Mouse (Mus musculus) WW6 (cell line): ENCODE measurements around the gene Omt2b.
A peak's percentile ranks its signal among the peaks of the same experiment; 100 is the strongest.
"Not testable (repeated sequence)": the region's sequence is repeated elsewhere in the genome, so short reads cannot be mapped to it uniquely, and the experiment has no call there.

Experiments
- DNase-seq: peaks from one replicate; pipeline ENCODE4 v3.0.0-alpha.2; 2013; ENCODE audit warnings: low read depth, low spot score

The Omt2b gene

DNA sequence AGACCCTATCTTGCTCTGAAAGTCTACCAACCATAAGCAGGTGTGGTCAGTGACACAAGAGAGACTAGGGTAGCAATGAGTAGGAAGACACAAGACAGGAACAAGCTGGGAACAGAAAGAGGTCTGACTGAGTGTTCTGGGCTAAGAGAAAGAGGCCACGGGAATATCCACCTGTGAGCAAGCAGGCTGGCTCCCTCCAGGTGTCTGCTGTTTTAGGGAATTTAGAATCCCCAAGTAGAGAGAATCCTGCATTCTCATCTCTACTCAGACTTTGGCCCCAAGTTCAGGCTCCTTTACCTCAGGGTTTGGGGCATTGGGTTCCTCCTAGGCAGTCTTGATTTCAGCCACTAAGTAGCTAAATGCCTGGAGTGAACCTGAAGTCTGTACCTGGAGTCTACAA, at the start of gene Omt2b:
TSS of gene Omt2b (plus strand) at position 301 of the 400 bp plus-strand sequence.
- DNase-seq: not testable (repeated sequence)

DNA sequence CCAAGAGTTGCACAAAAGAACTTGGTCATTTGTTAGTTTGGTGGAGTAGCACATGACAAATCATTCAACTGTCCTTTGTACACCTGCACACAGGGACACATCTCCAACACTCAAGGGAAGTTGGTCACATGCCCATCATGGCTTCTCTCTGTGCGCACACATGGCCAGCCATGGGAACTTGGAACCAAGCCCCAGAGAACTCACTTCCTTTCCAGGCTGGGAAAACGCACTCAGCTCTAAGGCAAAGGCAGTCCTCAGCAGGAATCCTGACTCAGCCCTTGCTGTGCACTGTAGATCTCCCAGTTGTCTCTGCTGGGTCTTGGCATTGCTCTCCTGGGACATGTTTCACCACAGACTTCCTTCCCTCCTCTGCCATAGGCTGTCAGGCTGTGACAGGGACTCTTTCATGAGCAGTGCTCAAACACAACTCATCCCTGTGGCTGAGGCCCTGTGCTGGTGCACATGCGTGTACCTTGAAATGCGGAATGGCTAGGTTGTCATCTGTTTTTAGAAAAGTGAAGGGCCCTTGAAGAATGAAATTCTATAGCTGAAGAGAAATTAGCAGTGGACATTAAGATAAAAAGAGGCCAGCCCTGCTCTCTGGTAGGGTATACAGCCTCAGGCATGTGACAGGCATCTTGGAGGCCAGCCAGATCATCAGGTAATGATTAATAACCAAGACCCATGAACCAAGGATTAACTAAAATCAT, 45.2 kb upstream of the Omt2b start:
- DNase-seq: not testable (repeated sequence)

DNA sequence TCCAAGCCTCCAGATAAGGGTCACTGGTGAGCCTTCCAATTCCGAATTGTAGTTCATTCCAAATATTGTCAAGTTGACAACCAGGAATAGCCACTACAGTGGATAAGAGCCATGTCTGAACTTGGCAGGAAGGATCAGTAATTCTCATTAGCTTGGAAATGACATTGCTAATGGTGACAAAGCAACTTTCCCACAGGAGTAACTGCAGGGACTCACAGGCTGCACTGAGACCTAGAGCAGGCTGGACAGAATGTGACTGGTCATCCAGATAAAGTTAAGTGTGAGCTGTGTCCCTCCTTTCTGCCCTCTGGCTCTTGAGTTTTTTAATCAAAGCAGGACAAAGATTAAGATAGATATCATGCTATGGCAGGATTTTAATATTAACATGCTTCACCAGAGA, 38.3 kb upstream of the Omt2b start:
- not testable (repeated sequence) for DNase-seq

DNA sequence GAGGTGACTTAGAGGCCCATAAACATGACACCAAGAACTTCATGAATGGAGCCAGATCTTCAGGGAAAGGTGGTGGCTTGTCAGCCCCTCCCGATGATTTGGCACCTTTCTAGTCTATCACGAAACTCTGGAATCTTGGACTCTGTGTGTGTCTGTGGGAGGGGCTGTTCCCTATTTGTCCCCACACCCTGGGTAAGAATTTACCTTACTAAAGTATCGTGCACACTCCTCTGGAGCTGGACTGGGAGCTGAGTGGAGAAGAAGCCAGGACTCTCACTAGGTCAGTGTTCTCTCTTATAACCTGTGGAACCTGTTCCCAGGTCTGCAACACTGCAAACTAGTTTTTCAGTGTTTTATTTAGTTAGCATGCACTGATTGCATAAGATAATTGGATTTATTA, 37.7 kb upstream of the Omt2b start, which contains the start of gene Gm10639:
TSS of gene Gm10639 (plus strand) at position 201 of the 400 bp plus-strand sequence.
- not testable (repeated sequence) for DNase-seq

DNA sequence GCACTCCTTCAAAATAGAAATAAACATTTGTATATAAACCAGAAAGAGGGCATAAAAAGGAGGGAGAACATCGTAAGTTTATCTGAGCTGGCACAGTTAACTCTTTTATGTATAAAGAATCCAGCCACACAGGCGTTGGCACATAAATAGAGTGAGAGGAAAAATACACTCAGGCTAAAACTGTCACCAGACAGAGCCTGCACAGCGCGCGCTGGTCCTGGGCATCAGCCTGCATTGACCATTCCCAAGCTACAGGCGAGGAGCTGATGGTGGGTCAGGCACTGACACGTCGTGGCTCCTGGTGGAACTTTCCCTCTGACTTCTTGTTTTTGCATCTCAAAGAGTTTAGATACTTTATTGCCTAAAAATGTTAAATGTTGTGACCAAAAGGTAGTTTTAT, 34.9 kb upstream of the Omt2b start:
- not testable (repeated sequence) for DNase-seq

DNA sequence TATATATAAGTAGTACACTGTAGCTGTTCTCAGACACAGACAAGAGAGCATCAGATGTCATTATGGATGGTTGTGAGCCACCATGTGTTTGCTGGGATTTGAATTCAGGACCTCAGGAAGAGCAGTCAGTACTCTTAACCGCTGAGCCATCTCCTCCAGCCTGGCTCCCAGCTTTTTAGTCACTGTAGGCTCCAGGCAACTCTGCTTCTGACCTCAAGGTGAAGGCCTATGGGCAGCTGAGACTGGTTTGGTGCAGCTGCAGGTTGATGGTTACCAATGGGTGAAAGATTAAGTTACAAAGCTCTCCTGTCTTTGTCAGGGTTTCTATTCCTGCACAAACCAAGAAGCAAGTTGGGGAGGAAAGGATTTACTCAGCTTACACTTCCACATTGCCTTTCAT, 33.7 kb upstream of the Omt2b start:
- not testable (repeated sequence) for DNase-seq

DNA sequence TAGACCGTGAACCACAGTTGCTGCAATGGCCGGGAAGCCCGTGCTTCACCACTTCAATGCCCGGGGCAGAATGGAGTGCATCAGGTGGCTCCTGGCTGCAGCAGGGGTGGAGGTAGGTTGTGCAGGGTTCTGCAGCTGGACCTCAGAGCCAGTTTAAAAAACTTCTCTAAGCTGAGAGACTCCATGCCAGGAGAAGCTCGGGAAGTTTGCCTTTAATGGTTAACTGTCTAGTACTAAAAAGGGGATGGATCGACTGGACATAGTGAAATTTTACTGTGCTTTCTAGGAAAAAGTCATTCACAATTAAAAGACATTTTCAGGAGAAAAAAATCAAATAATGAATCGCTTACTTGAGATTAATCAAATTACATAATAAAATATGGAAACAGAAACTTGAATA, 32.6 kb upstream of the Omt2b start:
- DNase-seq: not testable (repeated sequence)

DNA sequence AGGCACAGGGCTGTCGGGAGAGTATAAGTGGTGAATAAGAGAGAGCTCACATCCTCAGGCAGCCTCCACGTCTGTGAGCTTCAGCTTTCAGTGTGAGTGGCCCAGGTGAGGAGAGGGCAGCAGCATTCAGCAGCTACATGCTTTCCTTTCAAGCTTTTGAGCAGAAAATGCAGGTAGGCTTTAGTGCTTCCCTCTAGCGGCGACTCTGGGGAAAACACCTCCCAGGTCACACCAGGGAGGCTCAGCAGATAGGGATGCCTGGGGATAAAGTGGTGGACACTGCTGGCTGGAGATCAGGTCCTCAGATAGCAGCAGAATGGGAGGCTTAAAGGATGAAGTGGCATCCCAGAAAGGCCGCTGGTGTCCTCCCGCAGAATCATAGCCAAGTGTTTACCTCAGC, 31.3 kb upstream of the Omt2b start:
- DNase-seq: peak; percentile 33

DNA sequence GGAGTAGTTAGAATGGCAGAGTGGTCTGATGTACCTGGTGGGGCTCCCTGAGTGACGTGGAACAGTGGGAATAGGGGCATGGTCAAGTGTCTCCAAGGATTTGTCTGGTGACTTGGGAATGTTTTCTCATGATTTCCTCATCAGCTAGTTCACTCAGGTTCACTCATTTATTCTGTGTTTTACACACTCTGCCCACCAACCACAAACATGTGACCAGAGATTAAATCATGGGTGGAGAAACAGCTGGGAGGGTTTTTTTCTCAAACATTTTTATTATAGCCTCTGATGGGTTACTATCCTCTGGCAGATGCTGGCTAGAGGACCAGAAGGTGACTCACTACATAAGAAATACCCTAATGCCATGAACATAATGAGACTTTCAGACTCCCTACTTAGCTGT, 29.2 kb upstream of the Omt2b start:
- no peak for DNase-seq

DNA sequence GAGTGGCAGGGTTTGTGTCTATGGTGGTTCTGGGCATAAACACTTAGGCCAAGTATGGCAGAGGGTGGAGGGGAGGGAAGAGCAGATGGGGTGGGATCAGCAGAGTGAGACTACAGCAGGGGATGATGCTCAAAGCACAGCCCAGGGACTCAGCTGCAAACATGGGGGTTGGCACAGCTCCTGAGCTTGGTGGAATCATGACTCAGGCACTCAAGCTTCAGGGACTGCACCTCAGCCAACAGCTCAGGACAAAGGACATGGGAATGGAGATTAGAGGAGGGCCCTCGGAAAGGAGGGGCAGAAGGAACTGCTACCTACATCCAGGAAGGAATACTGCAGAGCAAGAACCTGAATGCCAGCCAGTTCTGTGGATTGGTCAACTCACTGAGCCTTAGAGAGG, 28.2 kb upstream of the Omt2b start:
- DNase-seq: not testable (repeated sequence)

DNA sequence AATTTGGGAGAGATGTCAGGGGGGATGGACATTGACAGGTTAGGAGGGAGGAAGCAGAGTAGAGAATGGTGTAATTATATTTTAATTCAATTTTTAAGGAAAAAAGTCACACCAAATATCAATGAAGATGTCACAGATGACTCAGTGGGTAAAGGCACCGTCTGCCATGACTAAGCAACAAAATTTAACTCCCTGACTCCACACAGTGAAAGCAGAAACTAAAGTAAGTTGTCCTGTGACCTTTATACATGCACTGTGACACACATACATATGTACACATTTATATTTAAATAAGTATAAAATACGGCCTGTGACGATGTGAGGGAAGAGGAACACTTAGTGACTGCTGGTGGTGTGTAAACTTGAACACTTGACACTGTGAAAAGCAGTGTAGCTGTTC, 19.3 kb upstream of the Omt2b start:
- DNase-seq: not testable (repeated sequence)

DNA sequence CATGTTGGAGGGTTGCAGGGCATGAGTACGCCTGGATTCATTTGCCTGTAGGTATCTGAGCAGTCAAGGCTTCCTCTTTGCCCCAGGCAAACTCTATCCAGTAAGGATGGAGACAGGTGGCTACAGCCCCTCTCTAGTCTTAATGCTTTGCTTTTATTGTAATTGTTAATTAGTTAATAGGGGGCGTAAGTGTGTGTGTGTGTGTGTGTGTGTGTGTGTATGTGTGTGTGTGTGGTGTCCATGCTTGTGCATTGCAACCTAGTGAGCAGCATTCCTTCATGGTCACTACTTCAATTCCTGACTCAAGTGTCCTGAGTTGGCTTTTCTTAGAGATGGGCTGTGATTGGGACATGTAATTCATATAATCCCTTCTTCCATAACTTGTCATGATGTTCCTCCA, 12.7 kb upstream of the Omt2b start, which contains the start of gene Omt2a:
TSS of gene Omt2a (minus strand) at position 101 of the 400 bp plus-strand sequence.
- no peak for DNase-seq

DNA sequence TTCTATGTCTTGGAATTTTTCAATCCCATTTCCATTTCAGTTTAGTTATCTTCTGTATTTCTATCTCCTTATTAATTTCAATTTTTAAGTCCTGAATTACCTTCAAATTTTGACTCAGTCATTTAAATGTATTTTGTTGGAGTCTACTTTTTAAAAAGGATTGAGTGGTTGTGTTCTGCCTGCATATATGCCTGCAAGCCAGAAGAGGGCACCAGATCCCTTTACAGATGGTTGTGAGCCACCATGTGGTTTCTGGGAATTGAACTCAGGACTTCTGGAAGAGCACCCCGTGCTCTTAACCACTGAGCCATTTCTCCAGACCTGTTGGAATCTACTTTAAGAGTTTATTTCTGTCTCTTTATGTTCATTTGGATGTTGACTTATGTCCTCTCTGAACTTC, 7.9 kb upstream of the Omt2b start:
- no peak for DNase-seq

DNA sequence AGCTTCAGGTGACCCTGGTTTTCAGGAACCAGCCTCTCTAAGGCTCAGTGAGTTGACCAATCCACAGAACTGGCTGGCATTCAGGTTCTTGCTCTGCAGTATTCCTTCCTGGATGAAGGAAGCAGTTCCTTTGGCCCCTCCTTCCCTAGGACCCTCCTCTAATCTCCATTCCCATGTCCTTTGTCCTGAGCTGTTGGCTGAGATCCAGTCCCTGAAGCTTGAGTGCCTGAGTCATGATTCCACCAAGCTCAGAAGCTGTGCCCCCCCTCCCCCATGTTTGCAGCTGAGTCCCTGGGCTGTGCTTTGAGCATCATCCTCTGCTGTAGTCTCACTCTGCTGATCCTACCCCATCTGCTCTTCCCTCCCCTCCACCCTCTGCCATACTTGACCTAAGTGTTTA, 9.7 kb downstream of the Omt2b start:
- DNase-seq: not testable (repeated sequence)

DNA sequence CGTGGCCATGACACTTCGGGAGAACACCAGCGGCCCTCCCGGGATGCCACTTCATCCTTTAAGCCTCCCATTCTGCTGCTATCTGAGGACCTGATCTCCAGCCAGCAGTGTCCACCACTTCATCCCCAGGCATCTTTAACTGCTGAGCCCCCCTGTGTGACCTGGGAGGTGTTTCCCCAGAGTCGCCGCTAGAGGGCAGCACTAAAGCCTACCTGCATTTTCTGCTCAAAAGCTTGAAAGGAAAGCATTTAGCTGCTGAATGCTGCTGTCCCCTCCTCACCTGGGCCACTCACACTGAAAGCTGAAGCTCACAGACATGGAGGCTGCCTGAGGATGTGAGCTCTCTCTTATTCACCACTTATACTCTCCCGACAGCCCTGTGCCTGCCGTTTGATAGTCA, 12.9 kb downstream of the Omt2b start:
- DNase-seq: not testable (repeated sequence)

DNA sequence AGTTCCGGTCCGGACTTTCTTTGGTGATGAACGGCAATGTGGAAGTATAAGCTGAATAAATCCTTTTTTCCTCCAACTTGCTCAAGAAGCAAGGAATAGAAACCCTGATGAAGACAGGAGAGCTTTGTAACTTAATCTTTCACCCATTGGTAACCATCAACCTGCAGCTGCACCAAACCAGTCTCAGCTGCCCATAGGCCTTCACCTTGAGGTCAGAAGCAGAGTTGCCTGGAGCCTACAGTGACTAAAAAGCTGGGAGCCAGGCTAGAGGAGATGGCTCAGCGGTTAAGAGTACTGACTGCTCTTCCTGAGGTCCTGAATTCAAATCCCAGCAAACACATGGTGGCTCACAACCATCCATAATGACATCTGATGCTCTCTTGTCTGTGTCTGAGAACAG, 15.1 kb downstream of the Omt2b start:
- not testable (repeated sequence) for DNase-seq

DNA sequence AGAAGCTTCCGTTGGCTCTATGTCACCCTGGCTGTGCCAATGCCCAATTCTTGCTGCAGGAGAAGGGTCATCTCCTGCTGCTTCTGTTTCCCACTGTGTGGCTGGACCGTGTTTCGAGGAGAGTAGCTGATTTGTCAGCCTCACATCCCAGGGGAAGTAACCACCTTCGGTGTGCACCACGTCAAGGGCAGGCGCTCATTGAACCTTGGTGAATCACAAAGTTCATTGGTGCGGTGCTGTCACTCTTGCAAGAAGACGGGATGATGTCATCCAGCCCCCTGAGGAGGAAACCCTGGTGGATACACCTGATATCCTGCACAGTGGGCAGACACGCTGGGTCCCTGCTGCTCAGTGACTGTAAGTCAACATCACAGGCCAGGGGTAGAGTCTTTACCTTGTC, 15.7 kb downstream of the Omt2b start:
- DNase-seq: not testable (repeated sequence)

DNA sequence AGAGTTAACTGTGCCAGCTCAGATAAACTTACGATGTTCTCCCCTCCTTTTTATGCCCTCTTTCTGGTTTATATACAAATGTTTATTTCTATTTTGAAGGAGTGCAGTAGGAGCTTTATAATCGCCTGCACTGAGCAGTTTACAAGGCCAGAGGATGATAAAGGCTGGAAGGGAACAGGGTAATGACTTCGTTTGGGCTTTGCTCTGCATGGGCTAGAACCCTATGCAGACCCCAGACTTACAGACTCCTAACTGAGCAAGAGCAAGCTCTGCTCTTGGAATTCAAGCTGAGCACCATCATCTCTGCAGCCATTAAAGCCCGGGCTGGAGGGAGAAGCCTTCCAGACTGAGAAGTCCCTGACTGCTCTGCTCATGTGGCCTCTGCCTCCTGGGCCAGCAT, 17.8 kb downstream of the Omt2b start:
- not testable (repeated sequence) for DNase-seq

DNA sequence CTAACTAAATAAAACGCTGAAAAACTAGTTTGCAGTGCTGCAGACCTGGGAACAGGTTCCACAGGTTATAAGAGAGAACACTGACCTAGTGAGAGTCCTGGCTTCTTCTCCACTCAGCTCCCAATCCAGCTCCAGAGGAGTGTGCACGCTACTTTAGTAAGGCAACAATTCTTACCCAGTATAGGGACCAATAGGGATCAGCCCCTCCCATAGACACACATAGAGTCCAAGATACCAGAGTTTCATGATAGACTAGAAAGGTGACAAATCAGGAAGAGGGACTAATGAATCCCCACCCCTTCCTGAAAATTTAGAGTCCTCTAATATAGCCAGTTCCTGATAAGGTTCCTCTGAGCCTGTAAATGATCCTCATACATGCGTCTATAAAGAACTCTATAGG, 19.6 kb downstream of the Omt2b start:
- no peak for DNase-seq

DNA sequence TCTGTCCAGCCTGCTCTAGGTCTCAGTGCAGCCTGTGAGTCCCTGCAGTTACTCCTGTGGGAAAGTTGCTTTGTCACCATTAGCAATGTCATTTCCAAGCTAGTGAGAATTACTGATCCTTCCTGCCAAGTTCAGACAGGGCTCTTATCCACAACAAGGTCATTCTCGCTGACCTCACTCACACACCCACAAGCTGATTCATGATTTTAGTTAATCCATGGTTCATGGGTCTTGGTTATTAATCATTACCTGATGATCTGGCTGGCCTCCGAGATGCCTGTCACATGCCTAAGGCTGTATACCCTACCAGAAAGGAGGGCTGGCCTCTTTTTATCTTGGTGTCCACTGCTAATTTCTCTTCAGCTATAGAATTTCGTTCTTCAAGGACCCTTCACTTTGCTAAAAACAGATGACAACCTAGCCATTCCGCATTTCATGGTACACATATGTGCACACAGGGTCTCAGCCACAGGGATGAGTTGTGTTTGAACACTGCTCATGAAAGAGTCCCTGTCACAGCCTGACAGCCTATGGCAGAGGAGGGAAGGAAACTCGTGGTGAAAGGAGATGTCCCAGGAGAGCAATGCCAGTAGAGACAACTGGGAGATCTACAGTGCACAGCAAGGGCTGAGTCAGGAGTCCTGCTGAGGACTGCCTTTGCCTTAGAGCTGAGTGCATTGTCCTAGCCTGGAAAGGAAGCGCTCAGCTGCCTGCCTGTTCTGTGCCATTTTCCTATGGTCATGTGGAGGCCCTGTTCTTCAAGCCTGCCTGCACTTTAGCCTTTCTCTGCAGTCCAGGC, 21.0 kb downstream of the Omt2b start:
- not testable (repeated sequence) for DNase-seq

DNA sequence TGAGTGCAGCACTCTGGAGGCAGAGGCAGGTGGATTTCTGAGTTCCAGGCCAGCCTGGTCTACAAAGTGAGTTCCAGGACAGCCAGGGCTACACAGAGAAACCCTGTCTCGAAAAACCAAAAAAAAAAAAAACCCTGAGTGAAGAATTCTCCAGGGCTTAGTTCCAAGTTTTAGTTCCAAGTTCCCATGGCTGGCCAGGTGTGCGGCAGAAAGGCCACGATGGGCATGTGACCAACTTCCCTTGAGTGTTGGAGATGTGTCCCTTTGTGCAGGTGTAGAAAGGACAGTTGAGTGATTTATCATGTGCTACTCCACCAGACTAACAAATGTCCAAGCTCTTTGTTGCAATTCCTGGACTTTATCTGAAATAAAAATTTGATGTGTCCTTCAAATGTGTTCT, 21.8 kb downstream of the Omt2b start:
- not testable (repeated sequence) for DNase-seq

DNA sequence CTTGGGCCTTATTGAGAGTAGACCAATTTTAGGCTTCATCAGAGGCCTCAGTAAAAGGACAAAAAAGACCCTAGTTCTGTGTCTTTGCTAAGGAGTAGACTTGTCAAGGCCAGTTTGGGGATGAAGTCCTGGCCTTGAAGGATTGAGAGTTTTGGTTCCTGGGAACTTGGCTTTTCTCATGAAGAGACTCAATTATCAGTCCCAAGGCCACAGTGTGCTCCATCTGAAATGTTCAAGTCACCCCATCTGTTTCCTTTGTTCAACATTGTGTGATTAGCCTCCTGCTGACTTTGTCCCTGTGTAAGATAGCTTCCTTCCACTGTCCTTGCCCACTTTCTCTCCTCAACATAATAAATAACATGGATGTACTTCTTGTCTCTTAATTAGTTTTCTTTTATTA, 22.6 kb downstream of the Omt2b start:
- not testable (repeated sequence) for DNase-seq
